Mouse (Mus musculus) v-Abl transformed pro-B cells (cell line): ENCODE results near the gene Rnf180.

Experiments
- in situ Hi-C, 2 experiments: fragments of 400-800 bp; cut with MboI; formaldehyde crosslinking; loops; one replicate each; pipeline ENCODE4 v1.15.1; 2025; ENCODE audit not compliant: unreplicated experiment in 2 of 2

Gene Rnf180

GRCm38 (mm10) chr13:105256757-105257433 is 37.7 kb downstream of the Rnf180 start:
- in situ Hi-C loops, result loop anchor here in 1 of 2 experiments (25.0 kb wide), 1 partner anchor 995 kb away; no protein-coding TSS in a partner anchor

- in situ Hi-C loops, result loop anchor here in 1 of 2 experiments (25.0 kb wide), 1 partner anchor 988 kb away; no protein-coding TSS in a partner anchor
These were observed 43.8 kb downstream of the Rnf180 start for GRCm38 (mm10) chr13:105250767-105251166.

GRCm38 (mm10) chr13:105250264-105250663 is 44.4 kb downstream of the Rnf180 start:
- in situ Hi-C loops, result loop anchor here in 1 of 2 experiments (25.0 kb wide), 1 partner anchor 988 kb away; no protein-coding TSS in a partner anchor

GRCm38 (mm10) chr13:105249599-105249998 is 45.0 kb downstream of the Rnf180 start:
- in situ Hi-C loops, result no loop called here

GRCm38 (mm10) chr13:105247691-105248090 is 46.9 kb downstream of the Rnf180 start:
- in situ Hi-C loops, result no loop called here

- in situ Hi-C loops, result no loop called here
These were observed 53.8 kb downstream of the Rnf180 start for GRCm38 (mm10) chr13:105240810-105241209.

GRCm38 (mm10) chr13:105227126-105227525 is 67.5 kb downstream of the Rnf180 start:
- in situ Hi-C loops, result loop anchor here in 1 of 2 experiments (5.0 kb wide), 1 partner anchor 280 kb away; no protein-coding TSS in a partner anchor

GRCm38 (mm10) chr13:105224048-105224447 is 70.6 kb downstream of the Rnf180 start:
- in situ Hi-C loops, result no loop called here

- in situ Hi-C loops, result no loop called here
These were observed 71.5 kb downstream of the Rnf180 start for GRCm38 (mm10) chr13:105223147-105223546.

- in situ Hi-C loops, result no loop called here
These were observed 72.4 kb downstream of the Rnf180 start for GRCm38 (mm10) chr13:105222016-105222725.

- in situ Hi-C loops, result no loop called here
These were observed 83.9 kb downstream of the Rnf180 start for GRCm38 (mm10) chr13:105210746-105211145.

- in situ Hi-C loops, result no loop called here
These were observed 90.8 kb downstream of the Rnf180 start for GRCm38 (mm10) chr13:105203851-105204250.

GRCm38 (mm10) chr13:105198658-105199057 is 96.0 kb downstream of the Rnf180 start:
- in situ Hi-C loops, result no loop called here

- in situ Hi-C loops, result no loop called here
These were observed 96.6 kb downstream of the Rnf180 start for GRCm38 (mm10) chr13:105198028-105198427.

GRCm38 (mm10) chr13:105193583-105193982 is 101.0 kb downstream of the Rnf180 start:
- in situ Hi-C loops, result no loop called here

- in situ Hi-C loops, result no loop called here
These were observed 105.9 kb downstream of the Rnf180 start for GRCm38 (mm10) chr13:105188730-105189129.

GRCm38 (mm10) chr13:105180781-105181180 is 113.8 kb downstream of the Rnf180 start:
- in situ Hi-C loops, result no loop called here

GRCm38 (mm10) chr13:105165441-105165840 is 129.2 kb downstream of the Rnf180 start:
- in situ Hi-C loops, result no loop called here

- in situ Hi-C loops, result no loop called here
These were observed 140.7 kb downstream of the Rnf180 start for GRCm38 (mm10) chr13:105153955-105154354.

- in situ Hi-C loops, result no loop called here
These were observed 144.6 kb downstream of the Rnf180 start for GRCm38 (mm10) chr13:105150006-105150405.

GRCm38 (mm10) chr13:105147795-105148418 is 146.7 kb downstream of the Rnf180 start:
- in situ Hi-C loops, result no loop called here
